Mouse (Mus musculus): Measurements from ENCODE around the gene Ina. TPM values are rescaled to one million over a fixed set of nuclear protein-coding genes. Genes with fewer than 3 reads are reported as not detected.

Ina gene
- total and polyA plus RNA-seq, 2 experiments from 2014 or later: not detected

GRCm38 (mm10) chr19:46969286-46969985, 45.1 kb upstream of the Ina start:
- Histone ChIP-seq H3K27me3 (ENCODE audit: control insufficient read depth, insufficient read depth, low read length) (no peaks in the 10 kb centered on the region), H3K4me1 (ENCODE audit: control insufficient read depth, insufficient read depth) (peaks cover 24% of the 10 kb centered on the region), H3K36me3 (replicated peaks; ENCODE audit: control insufficient read depth, insufficient read depth, low read length) (no peaks in the 10 kb centered on the region), H3K9me3 (replicated peaks; ENCODE audit: control insufficient read depth, low read length) (no peaks in the 10 kb centered on the region), H3K27ac (ENCODE audit: low read depth) (peak overlapping the region; percentile 90), H3K4me2 (ENCODE audit: low read depth, low read length) (peak overlapping the region; percentile 28), H3K4me3 (ENCODE audit: low read depth, low read length) (no peak overlapping the region), H3K9ac (replicated peaks; ENCODE audit: low read depth, low read length) (no peak overlapping the region; the same call in 1 of the 2 replicates)
- 0 out of 2 replicates have a peak, but pooled peaks have one; percentile 49 for TF ChIP-seq EP300 (IDR thresholded peaks at IDR 0.05; ENCODE audit: low read depth)
- TF ChIP-seq CTCF (IDR thresholded peaks at IDR 0.05; ENCODE audit: low read depth): no peak
- ATAC-seq (ENCODE audit: insufficient read depth, low read depth): peak; percentile 87
- peak; percentile 92 for DNase-seq (ENCODE audit: low spot score)
- WGBS: 33% methylated on average over 22 of the region's 22 CpGs

GRCm38 (mm10) chr19:46970121-46970729, 44.3 kb upstream of the Ina start:
- TF ChIP-seq EP300 (IDR thresholded peaks at IDR 0.05; ENCODE audit: low read depth): no peak
- TF ChIP-seq CTCF (IDR thresholded peaks at IDR 0.05; ENCODE audit: low read depth): no peak
- ATAC-seq (ENCODE audit: insufficient read depth, low read depth): peak; percentile 34
- 27% methylated on average over 13 of the region's 13 CpGs for WGBS

GRCm38 (mm10) chr19:46971051-46971689, 43.3 kb upstream of the Ina start:
- DNase-seq (ENCODE audit: low spot score) (no peak), ATAC-seq (ENCODE audit: insufficient read depth, low read depth) (no peak)
- Histone ChIP-seq H3K27ac (ENCODE audit: low read depth) (peak overlapping the region; percentile 90; the same call in 1 of the 2 replicates), H3K9ac (replicated peaks; ENCODE audit: low read depth, low read length) (no peak overlapping the region), H3K27me3 (ENCODE audit: control insufficient read depth, insufficient read depth, low read length) (no peaks in the 10 kb centered on the region), H3K36me3 (replicated peaks; ENCODE audit: control insufficient read depth, insufficient read depth, low read length) (no peaks in the 10 kb centered on the region), H3K4me3 (ENCODE audit: low read depth, low read length) (no peak overlapping the region), H3K9me3 (replicated peaks; ENCODE audit: control insufficient read depth, low read length) (no peaks in the 10 kb centered on the region), H3K4me2 (ENCODE audit: low read depth, low read length) (no peak overlapping the region), H3K4me1 (ENCODE audit: control insufficient read depth, insufficient read depth) (peaks cover 29% of the 10 kb centered on the region)
- WGBS: 70% methylated on average over 8 of the region's 8 CpGs
- no peak for TF ChIP-seq EP300 (IDR thresholded peaks at IDR 0.05; ENCODE audit: low read depth)
- no peak for TF ChIP-seq CTCF (IDR thresholded peaks at IDR 0.05; ENCODE audit: low read depth)

More at GRCm38 (mm10) chr19:46970121-46970729, 44.3 kb upstream of the Ina start:
- peak overlapping the region; percentile 90 for H3K27ac ChIP-seq (ENCODE audit: low read depth)
- no peak overlapping the region for H3K4me3 ChIP-seq (ENCODE audit: low read depth, low read length)
- no peaks in the 10 kb centered on the region for H3K27me3 ChIP-seq (ENCODE audit: control insufficient read depth, insufficient read depth, low read length)
- peak; percentile 27 for DNase-seq (ENCODE audit: low spot score)
- peaks cover 29% of the 10 kb centered on the region for H3K4me1 ChIP-seq (ENCODE audit: control insufficient read depth, insufficient read depth)
- no peaks in the 10 kb centered on the region for H3K36me3 ChIP-seq (replicated peaks; ENCODE audit: control insufficient read depth, insufficient read depth, low read length)
- peak overlapping the region; percentile 28 for H3K4me2 ChIP-seq (ENCODE audit: low read depth, low read length)
- no peak overlapping the region; the same call in 1 of the 2 replicates for H3K9ac ChIP-seq (replicated peaks; ENCODE audit: low read depth, low read length)
- no peaks in the 10 kb centered on the region for H3K9me3 ChIP-seq (replicated peaks; ENCODE audit: control insufficient read depth, low read length)

GRCm38 (mm10) chr19:46971712-46972111, 42.8 kb upstream of the Ina start:
- TF ChIP-seq CTCF (IDR thresholded peaks at IDR 0.05; ENCODE audit: low read depth): no peak
- TF ChIP-seq EP300 (IDR thresholded peaks at IDR 0.05; ENCODE audit: low read depth): no peak
- Histone ChIP-seq H3K4me3 (ENCODE audit: low read depth, low read length) (no peak overlapping the region), H3K9ac (replicated peaks; ENCODE audit: low read depth, low read length) (no peak overlapping the region), H3K4me1 (ENCODE audit: control insufficient read depth, insufficient read depth) (peaks cover 29% of the 10 kb centered on the region), H3K4me2 (ENCODE audit: low read depth, low read length) (no peak overlapping the region), H3K36me3 (replicated peaks; ENCODE audit: control insufficient read depth, insufficient read depth, low read length) (no peaks in the 10 kb centered on the region), H3K27me3 (ENCODE audit: control insufficient read depth, insufficient read depth, low read length) (no peaks in the 10 kb centered on the region), H3K27ac (ENCODE audit: low read depth) (peak overlapping the region; percentile 90; the same call in 1 of the 2 replicates), H3K9me3 (replicated peaks; ENCODE audit: control insufficient read depth, low read length) (no peaks in the 10 kb centered on the region)
- ATAC-seq (ENCODE audit: insufficient read depth, low read depth): no peak
- 67% methylated on average over 9 of the region's 9 CpGs for WGBS
- DNase-seq (ENCODE audit: low spot score): no peak

- Histone ChIP-seq H3K4me3 (ENCODE audit: low read depth, low read length) (no peak overlapping the region), H3K27me3 (ENCODE audit: control insufficient read depth, insufficient read depth, low read length) (no peaks in the 10 kb centered on the region), H3K9me3 (replicated peaks; ENCODE audit: control insufficient read depth, low read length) (no peaks in the 10 kb centered on the region), H3K9ac (replicated peaks; ENCODE audit: low read depth, low read length) (no peak overlapping the region), H3K36me3 (replicated peaks; ENCODE audit: control insufficient read depth, insufficient read depth, low read length) (no peaks in the 10 kb centered on the region), H3K27ac (ENCODE audit: low read depth) (no peak overlapping the region), H3K4me1 (ENCODE audit: control insufficient read depth, insufficient read depth) (peaks cover 29% of the 10 kb centered on the region), H3K4me2 (ENCODE audit: low read depth, low read length) (no peak overlapping the region)
- 94% methylated on average over 3 of the region's 3 CpGs for WGBS
- no peak for DNase-seq (ENCODE audit: low spot score)
- ATAC-seq (ENCODE audit: insufficient read depth, low read depth): no peak
- TF ChIP-seq EP300 (IDR thresholded peaks at IDR 0.05; ENCODE audit: low read depth): no peak
- TF ChIP-seq CTCF (IDR thresholded peaks at IDR 0.05; ENCODE audit: low read depth): no peak
Measured at GRCm38 (mm10) chr19:46972159-46972558, 42.3 kb upstream of the Ina start.
